Mouse (Mus musculus): ENCODE data around the gene Tenm4. TPM values are rescaled to one million over a fixed set of nuclear protein-coding genes. Genes with fewer than 3 reads are reported as not detected.

Tenm4 gene
- total RNA-seq (2021) = 100 to 1,000 TPM; 111 to 131 TPM
- long read RNA-seq, experiment 1, partial matches to known transcripts = 12 of 20 reads
- long read RNA-seq, experiment 1, other reads (novel, unspliced or antisense) = 7 of 20 reads
- long read RNA-seq, experiment 2, partial matches to known transcripts = 9 of 18 reads
- long read RNA-seq, experiment 2, other reads (novel, unspliced or antisense) = 8 of 18 reads

DNA sequence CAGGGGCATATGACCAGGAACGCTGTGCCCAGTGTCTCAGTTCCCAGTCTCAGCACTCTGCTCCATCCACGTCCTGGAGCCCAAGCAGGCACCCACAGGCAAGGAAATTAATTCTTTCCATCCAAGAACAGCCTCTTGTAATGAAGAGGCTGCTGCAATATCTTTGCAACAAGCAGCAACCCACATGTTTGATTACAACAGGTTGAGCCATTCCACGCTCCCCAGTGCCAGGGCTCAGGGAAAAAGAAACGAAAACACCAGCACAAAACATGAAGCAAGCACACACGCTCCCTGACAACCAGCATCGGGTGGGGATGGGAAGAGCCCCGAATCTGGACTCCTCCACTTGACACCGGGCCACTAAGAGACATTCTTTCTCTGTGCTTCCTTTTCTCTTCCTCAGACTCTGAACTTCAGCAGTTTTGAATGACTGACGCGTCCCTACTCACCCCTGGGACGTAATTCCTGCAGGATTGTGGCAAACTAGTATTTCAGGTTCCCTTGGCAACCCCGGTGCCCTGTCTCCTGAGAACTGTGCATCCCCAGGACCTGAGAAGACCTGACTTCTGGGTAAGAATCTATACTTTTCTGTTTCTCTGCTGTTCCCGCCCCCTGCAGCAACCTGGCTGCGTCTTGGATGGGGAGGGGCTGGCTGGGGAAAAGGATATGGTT is at the start of gene Tenm4:
Gene Tenm4, plus strand, starts transcription at position 323 of the 672 bp plus-strand sequence.
- Histone ChIP-seq H3K4me3 (peak within 1 kb of the TSS; percentile 3; the same call in 1 of the 2 replicates), H3K27ac (no peak within 1 kb of the TSS)
- no peak for DNase-seq (ENCODE audit: low spot score in 2 of 2)
- TF ChIP-seq CTCF (conservative IDR thresholded peaks at IDR 0.05) = no peak

DNA sequence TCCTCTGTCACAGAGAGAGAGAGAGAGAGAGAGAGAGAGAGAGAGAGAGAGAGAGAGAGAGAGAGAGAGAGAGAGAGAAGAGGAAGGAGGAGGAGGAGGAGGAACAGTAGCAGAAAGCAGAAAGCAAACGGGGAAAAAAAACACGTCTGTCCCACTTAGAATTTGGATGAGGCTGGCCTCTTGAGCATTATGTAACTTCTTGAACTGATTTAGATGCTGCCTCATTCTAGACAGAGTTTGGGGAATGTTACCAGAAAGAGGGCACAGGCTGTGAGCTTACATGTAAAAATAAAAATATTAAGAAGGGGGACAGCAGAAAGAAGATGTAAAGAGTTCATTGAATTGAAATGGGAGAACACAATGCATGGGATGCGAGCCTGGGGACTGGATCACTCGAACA is 40.3 kb upstream of the Tenm4 start:
- no peak overlapping the region for H3K4me3 ChIP-seq
- H3K27ac ChIP-seq = no peak overlapping the region
- TF ChIP-seq CTCF (conservative IDR thresholded peaks at IDR 0.05) = no peak
- no peak for DNase-seq (ENCODE audit: low spot score in 2 of 2)

DNA sequence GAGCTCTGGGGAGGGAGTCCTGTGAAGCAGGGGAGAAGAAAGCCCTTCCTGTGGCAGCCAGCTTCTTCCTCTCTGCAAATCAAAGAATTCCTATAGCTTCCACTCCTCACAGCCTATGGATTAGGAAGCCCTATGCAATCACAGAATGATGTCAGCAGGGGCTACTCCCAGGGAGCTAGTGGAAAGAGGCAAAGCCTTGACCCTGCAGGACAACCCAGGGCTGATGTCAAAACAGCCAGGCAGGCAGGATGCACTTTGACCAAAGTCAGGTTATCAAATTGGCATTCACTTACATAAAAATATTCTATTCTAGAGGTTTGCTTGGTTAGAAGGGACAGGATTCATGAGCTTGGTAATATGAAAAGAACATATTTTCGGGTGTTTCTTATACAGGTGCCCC is 39.9 kb upstream of the Tenm4 start:
- Histone ChIP-seq H3K4me3 (no peak overlapping the region), H3K27ac (no peak overlapping the region)
- DNase-seq (ENCODE audit: low spot score in 2 of 2) = no peak
- no peak for TF ChIP-seq CTCF (conservative IDR thresholded peaks at IDR 0.05)

DNA sequence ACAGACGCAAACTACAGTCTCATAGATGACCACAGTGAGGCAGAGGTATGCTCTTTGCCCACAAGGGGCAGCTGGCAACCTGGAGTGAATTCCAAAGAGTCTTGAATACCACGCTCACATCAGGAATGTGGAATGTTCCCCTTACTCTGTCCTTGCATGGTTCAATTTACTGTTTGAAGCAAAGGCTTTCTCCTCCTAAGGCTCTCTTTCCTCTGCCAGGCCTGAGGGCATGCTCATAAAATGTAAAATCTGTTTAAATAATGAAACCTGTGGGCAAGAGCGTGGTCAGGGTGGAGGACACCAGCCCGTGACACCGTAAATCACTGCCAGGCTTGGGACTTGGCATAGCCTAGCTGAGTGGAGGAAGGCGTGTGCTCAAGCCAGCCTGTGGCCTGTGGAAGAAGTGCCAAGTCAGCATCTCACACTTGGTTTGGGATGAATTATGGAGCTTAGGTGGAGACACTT is 34.5 kb upstream of the Tenm4 start:
- no peak overlapping the region for H3K27ac ChIP-seq
- no peak for TF ChIP-seq CTCF (conservative IDR thresholded peaks at IDR 0.05)
- DNase-seq (ENCODE audit: low spot score in 2 of 2) = no peak
- no peak overlapping the region for H3K4me3 ChIP-seq

DNA sequence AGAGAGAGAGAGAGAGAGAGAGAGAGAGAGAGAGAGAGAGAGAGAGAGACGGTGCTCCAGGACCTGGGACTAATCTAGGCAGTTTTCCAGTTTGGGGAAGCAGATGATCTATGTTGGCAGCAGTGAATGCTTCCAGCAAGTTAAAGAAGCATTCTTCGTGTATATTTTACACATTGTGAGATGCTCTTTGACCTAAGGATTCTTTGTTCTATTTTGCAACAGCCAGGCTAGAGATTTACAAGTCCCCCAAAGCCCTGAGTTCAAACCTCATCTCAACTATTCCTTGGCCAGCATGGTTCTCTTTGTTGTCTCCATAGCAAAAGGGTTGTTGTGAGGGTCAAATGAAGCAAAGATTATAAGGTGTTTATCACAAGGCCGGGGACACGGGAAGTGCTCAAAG is 29.2 kb upstream of the Tenm4 start:
- H3K4me3 ChIP-seq = no peak overlapping the region
- DNase-seq (ENCODE audit: low spot score in 2 of 2) = no peak
- no peak for TF ChIP-seq CTCF (conservative IDR thresholded peaks at IDR 0.05)

DNA sequence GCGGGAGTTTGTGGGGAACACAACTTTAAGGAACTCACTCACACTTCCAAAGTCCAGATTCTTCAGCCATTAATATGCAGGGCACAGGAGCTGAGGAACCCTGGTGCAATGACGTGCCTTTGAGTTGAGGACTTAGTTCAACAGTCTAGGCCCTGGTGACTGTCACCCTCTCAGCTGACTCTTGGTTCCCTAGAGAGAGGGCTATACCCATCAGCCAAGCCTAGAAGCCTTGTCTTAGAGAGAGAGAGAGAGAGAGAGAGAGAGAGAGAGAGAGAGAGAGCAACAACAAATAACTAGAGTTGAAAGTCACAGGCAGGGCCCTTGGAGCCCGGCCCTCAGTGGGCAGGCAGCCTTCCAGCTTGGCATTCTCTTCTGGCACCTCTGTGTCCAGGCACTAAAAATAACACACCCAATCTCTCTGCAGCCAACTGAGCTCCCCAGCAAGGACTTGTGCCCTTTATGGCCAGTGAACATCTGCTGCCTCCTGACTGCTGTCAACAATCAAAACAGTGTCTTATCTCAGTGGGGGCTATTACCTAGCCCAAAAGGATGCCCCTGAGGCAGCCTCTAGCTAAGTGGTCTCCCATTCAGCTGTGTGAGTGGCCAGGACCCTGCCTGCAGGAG is 28.0 kb upstream of the Tenm4 start:
- Histone ChIP-seq H3K27ac (no peak overlapping the region), H3K4me3 (no peak overlapping the region)
- TF ChIP-seq CTCF (conservative IDR thresholded peaks at IDR 0.05) = no peak
- DNase-seq (ENCODE audit: low spot score in 2 of 2) = peak; percentile 21 to 40

More for the DNA sequence above, 29.2 kb upstream of the Tenm4 start:
- H3K27ac ChIP-seq = no peak overlapping the region

DNA sequence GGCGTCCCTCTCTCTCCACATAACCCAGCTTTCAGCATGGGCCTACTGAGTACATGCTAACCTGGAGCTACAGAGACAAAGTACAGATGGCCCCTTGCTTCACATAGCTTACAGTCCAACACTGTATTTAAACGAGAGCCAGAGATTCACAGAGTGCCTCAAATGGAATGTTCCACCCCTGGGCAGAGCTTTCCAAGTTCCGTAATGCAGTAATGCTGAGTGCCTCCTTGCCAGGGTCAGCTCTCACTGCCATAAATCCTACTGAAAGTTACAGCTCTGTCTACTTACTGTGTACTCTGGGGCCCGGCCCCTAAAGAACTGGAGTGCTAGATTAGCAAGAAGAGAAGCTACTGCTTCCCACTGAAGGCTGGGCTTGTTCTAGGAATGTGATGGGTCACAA is 23.6 kb upstream of the Tenm4 start:
- DNase-seq (ENCODE audit: low spot score in 2 of 2) = no peak
- H3K27ac ChIP-seq = no peak overlapping the region
- no peak overlapping the region for H3K4me3 ChIP-seq
- TF ChIP-seq CTCF (conservative IDR thresholded peaks at IDR 0.05) = no peak

DNA sequence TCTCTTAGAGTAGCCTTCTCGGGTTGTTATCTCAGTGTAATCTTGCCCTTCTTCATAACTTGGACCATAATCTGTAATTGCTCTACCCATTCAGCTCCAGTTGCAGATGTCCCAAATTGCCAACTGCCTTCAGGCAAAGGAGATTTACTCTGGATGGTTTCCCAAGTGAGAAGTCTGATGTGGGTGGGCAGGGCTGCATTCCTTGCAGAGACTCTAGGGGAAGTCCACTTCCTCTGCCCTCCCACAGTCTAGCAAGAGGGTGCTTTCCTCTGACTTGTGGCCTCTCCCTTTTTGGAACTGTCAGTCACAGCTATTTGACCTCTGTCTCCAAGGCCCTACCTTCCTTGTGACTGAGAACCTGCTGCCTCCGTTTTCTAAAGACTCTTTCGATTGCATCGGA is 22.9 kb upstream of the Tenm4 start:
- no peak for TF ChIP-seq CTCF (conservative IDR thresholded peaks at IDR 0.05)
- Histone ChIP-seq H3K4me3 (no peak overlapping the region), H3K27ac (no peak overlapping the region)
- no peak for DNase-seq (ENCODE audit: low spot score in 2 of 2)

DNA sequence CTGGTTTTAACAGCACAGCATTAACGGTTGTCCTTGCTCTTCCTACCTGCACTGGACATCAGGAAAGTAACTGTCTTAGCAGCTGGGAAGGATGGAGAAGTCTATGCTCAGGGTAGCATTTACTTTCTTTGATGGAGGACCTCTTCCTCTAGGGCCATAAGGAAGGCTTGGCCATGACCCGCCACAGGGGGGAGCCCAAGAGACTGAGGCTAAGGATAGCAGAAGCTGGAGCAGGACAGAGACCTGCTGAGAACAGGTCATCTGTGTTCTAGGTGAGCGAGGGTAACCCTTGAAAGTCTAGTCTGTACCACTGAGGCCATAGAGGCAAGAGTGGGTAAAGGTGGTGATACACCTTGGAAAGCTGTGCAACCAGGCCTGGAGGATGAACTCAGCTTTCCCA is 19.8 kb upstream of the Tenm4 start:
- H3K4me3 ChIP-seq = no peak overlapping the region
- peak; percentile 87 for TF ChIP-seq CTCF (conservative IDR thresholded peaks at IDR 0.05)
- H3K27ac ChIP-seq = no peak overlapping the region
- DNase-seq (ENCODE audit: low spot score in 2 of 2) = peak in 1 of 2 experiments; percentile 74

DNA sequence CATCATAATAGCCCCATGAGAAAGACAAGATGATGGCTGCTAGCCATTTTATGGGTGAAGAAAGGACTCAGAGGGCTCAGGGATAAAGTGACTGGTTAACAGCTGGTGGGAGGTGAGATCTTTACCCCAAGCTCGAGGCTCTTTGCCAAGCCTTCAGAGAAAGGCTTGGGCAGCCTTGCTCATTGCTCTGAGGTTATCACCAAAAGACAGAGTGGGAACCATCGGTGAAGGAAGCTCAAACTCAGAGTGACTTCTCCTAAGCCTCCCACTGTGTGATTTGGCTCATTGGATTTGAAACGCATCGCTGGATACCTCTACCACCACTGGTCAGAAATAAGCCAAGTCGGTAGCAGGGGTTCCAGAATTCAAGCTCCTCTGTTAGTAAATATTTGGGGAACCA is 19.1 kb upstream of the Tenm4 start:
- Histone ChIP-seq H3K4me3 (no peak overlapping the region), H3K27ac (no peak overlapping the region)
- no peak for DNase-seq (ENCODE audit: low spot score in 2 of 2)
- TF ChIP-seq CTCF (conservative IDR thresholded peaks at IDR 0.05) = no peak

DNA sequence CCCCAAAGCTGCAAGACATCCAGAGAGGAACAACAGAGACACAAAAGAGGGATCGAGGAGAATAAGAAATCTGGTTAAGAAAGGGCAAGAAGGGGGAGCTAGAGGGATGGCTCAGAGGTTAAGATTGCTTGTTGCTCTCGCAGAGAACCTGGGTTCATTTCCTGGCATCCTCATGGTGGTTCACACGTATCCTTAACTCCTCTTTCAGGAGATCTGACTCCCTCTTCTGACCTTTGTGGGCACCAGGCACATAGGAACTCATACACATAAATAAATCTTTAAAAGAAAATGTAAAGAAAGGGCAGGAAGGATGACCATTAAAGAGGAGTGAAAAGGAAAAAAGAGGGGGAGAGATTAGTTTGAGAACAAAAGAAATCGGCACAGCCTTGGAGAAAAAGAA is 18.6 kb upstream of the Tenm4 start:
- TF ChIP-seq CTCF (conservative IDR thresholded peaks at IDR 0.05) = no peak
- no peak for DNase-seq (ENCODE audit: low spot score in 2 of 2)
- no peak overlapping the region for H3K4me3 ChIP-seq
- H3K27ac ChIP-seq = no peak overlapping the region

DNA sequence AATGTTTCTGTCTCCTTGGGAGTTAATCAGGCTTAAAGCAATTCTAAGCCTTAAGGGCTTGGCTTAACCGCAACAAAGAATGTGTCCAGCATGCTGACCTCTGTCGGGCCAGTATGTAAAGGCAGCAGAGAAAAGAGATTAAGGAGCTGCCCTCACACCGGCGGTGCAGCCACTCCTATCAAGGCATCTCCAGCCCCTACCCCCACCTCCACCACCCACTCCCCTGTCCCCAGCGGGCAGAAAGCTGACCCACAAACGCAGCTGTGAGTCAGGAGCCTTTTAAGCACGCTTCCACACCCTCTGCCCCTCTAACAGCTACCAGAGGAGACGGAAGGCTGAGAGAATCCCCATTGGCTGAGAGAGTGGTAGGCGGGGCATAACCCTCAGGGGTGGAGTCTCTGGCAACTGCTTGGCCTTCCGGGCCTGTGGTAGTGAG is 18.1 kb upstream of the Tenm4 start:
- Histone ChIP-seq H3K27ac (no peak overlapping the region), H3K4me3 (no peak overlapping the region; the same call in 1 of the 2 replicates)
- no peak for DNase-seq (ENCODE audit: low spot score in 2 of 2)
- no peak for TF ChIP-seq CTCF (conservative IDR thresholded peaks at IDR 0.05)

DNA sequence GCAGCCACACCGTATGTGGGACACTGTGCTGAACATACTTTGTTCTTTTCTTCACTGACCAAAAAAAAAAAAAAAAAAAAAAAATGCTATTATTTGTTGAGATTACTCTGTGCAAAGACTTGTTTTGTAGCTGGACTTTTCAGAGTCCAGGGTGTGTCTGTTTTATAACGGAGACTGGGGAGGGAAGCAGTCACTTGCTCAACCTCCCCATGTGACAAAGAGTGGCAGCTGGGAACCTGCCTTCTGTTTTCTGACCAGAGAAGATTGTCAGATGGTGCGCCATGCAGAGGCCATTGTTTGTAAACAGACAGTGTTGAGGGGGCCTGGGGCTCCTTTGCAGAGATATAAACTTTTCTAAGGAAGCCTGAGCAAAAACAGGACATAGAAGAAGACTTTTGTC is 17.0 kb upstream of the Tenm4 start:
- Histone ChIP-seq H3K27ac (no peak overlapping the region), H3K4me3 (no peak overlapping the region)
- no peak for DNase-seq (ENCODE audit: low spot score in 2 of 2)
- no peak for TF ChIP-seq CTCF (conservative IDR thresholded peaks at IDR 0.05)
